Mouse (Mus musculus) CD8-positive naive resting alpha-beta T cell, adult 2 months (primary cell): Measurements from ENCODE around the gene Usp34.
A peak's percentile ranks its signal among the peaks of the same experiment; 100 is the strongest.
"Not testable (repeated sequence)": the region's sequence is repeated elsewhere in the genome, so short reads cannot be mapped to it uniquely, and the experiment has no call there.

ENCODE experiments used
- DNase-seq, 2 experiments: peaks; one replicate each; pipeline ENCODE4 v3.0.0; 2022; ENCODE audit warnings: low read depth in 2 of 2, low spot score in 2 of 2

Gene Usp34

GRCm38 (mm10) chr11:23306764-23307565, at the start of gene Usp34:
Usp34 (plus strand) TSS chr11:23306895.
- DNase-seq: peak; percentile 32 to 36

GRCm38 (mm10) chr11:23259073-23259472, 47.6 kb upstream of the Usp34 start:
- DNase-seq: no peak

- DNase-seq: no peak
These were observed 47.2 kb upstream of the Usp34 start for GRCm38 (mm10) chr11:23259481-23259880.

DNA sequence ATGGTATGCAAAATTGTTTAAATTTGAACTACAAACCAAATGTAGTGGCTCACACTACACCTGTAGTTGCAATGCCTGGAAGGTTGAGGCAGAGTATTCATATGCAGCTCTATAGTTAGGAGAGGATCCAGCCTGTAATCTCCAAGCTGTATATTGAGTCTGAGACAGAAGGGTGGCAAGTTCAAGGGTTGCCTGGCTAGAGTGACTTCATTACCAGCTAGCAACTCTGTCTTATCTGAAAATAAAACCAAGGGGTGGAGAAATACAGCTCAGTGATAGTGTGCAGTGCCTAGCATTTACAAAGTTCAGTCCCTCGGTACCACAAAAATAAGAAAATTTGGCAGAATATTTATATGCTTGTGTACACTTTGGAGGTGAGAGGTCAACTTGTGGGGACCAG, 46.5 kb upstream of the Usp34 start:
- no peak for DNase-seq

GRCm38 (mm10) chr11:23261490-23261889, 45.2 kb upstream of the Usp34 start:
- DNase-seq: peak; percentile 14 to 24

- DNase-seq: no peak
These were observed 41.7 kb upstream of the Usp34 start for GRCm38 (mm10) chr11:23264949-23265348.

DNA sequence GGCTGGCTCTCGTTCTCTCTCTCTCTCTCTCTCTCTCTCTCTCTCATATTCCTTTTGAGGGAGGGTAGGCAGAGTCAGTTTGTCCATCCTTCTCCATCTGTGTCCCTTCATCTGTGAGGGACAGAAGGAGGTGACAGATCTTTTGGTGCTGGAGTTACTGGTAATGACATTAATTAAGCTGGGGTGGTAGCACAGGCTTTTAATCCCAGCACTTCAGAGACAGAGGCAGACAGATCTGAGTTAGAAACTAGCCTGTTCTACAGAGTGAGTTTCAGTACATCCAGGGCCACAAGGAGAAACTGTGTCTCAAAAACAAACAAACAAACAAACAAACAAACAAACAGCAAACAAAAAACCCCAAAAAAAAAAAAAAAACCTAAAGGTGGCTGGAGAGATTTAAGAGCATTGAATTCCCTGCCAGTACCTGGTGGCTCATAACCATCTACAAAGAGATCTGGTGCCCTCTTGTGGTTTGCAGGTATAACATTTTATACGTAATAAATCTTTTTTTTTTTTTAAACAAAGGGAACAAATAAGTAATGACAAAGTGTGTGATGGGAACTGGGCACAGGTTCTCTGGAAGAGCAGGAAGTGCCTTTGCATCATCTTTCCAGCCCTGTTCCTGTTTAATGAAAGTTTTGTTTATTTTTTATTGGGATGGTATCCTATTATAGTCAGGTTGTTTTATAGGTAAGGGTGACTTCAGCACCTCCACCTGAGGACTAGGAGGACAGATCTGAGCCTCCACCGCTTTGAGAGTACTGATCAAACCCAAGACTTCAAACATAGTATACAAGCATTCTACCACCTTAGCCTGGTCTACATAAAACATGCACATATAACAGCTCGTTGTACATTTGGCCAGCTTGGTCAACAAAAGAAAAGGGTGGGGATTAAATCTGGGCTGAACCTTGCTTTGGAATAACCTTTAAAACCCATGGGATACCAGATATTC, 34.6 kb upstream of the Usp34 start:
- DNase-seq: peak; percentile 18 to 52

GRCm38 (mm10) chr11:23275780-23276179, 30.9 kb upstream of the Usp34 start:
- no peak for DNase-seq

DNA sequence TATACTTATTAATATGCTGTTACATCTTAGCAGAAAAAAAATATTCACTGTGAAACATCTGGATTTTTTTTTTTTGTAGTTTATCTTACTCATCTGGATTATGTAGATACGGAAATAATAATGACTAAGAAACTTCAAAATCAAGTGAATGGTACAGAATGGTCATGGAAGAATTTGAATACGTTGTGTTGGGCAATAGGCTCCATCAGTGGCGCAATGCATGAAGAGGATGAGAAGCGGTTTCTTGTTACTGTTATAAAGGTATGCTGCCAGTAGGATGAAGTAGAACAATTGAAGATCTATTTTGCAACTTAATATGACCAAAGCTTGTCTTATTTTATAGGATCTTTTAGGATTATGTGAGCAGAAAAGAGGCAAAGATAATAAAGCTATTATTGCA, 22.2 kb upstream of the Usp34 start:
- no peak for DNase-seq

DNA sequence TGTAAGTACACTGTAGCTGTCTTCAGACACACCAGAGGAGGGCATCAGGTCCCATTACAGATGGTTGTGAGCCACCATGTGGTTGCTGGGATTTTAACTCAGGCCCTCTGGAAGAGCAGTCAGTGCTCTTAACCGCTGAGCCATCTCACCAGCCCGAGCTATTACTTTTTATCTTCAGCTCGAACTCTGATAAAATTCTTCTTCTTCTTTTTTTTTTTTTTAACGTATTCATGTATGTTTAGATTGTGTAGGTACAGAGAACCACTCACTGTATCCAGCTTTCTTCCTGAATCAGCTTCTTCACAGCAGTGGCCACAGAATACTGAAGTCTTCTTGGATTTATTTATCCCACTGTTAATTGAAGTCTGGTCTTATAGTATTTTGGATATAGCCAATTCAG, 17.8 kb upstream of the Usp34 start:
- not testable (repeated sequence) for DNase-seq

DNA sequence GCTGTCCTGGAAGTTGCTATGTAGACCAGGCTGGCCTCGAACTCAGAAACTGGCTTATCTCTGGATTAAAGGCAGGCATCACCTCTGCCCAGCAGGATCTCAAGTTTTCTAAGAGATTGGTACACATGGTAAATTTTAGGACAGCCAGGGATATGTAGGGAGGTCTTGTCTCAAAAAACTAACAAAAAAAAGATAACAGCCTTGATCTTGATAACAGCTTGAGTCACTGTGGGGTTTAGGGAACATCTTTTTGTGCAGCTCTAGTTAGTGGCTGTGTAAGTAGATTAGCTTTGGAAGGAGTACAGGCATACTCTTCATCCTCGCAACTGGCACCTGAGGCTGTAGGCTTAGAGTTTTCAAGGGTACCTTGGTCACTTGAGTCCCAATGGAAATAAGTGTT, 9.3 kb upstream of the Usp34 start:
- DNase-seq: no peak

GRCm38 (mm10) chr11:23298301-23298700, 8.4 kb upstream of the Usp34 start:
- no peak for DNase-seq

DNA sequence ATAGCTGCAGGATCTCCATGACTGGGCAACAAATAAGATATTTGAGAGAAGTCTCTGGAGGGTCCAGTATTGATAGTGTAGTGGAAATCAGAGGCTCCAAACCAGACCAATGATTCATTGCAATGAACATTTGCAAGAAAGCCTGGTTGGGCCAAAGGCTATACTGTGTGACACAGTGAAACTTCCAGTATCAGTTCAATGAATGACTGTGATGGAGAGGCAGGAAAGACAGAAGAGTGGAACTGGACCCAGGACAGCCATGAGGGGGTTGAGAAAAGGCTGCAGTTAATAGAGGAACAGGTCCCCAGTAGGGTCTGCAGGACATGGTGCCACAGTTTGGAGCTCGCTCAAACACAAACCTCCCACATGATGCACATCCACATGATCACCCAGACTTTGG, 6.8 kb upstream of the Usp34 start:
- DNase-seq: no peak

GRCm38 (mm10) chr11:23303126-23303525, 3.6 kb upstream of the Usp34 start:
- DNase-seq: no peak

DNA sequence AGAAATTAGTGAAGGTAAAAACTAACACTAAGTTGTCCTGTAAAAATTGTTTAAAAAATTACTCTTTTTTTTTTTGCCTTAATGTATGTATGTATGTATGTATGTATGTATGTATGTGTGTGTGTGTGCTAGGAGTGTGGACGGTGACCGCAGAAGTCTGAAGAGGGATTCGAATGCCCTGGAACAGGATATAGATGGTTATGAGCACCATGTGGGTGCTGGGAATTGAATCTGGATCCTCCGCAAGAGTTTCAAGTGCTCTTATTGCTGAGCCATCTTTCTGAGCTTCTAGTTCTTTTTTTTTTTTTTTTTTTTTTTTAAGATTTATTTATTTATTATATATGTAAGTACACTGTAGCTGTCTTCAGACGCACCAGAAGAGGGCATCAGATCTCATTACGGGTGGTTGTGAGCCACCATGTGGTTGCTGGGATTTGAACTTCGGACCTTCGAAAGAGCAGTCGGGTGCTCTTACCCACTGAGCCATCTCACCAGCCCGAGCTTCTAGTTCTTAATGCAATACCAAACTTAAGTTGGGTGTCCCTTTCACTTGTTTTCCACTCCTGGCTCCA, 1.5 kb upstream of the Usp34 start:
- DNase-seq: not testable (repeated sequence)

DNA sequence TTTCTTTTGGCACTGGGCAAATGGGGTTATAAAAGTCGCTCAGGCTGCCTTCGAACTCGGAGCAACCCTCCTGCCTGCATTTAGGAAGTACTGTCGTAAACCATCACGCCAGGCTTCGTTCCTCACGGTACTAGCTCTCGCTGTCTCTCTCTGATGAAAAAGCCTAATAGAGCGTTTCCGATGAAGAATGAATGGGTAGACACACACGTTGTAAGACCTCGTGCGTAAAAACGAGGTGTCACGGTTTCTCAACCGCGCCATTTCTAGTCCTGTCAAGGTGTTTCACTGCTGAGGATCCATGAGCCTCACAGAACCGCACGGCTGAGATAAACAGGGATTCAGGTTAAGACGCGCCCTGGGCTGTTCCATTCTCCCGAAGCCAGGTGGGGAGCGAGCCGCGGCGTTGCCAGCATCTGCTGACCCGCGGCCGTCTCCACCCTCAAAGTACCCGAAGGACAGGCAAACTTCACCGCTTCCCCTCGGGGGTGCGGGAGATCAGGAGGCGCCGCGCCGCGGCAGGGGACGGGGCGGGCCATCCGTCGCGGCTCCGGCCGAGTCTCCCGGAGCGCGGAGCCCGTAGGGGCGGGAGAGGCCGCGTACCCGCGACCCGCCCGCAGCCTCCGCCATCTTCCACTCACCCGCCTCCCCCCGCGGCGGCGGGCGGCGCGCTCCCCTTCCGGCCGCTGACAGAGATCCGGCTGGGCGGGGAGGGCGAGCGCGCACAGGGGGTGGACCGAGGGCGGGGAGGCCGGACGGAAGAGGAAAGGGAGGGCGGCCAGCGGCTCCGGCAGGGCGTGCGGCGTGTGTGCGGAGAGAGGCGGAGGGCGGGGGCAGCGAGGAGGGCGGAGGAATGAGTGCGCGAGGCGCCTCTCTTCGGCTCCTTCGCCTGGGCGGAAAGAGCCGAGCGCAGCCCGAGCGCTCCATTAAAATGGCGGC, 754 bp upstream of the Usp34 start:
- peak; percentile 94 to 96 for DNase-seq

GRCm38 (mm10) chr11:23307566-23307920, 848 bp downstream of the Usp34 start:
- DNase-seq: no peak

DNA sequence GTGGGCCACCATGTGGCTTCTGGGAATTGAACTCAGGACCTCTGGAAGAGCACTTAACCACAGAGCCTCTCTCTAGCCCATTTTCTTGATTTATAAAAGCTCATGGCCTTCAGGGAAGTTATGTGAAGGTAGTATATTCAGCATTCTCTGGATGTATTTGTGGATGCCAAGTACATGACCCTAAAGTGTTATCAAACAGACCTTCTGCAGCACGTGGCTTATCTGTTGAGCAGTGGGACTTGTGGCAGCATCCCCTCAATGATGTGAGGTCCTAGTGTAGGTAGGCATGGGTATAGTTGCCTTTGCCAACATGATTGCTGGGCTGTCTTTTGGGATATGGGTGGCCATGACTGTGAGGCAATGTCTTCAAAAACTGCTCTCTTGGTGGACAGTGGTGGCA, 6.8 kb downstream of the Usp34 start:
- no peak for DNase-seq

- no peak for DNase-seq
These were observed 22.7 kb downstream of the Usp34 start for GRCm38 (mm10) chr11:23329413-23329812.

DNA sequence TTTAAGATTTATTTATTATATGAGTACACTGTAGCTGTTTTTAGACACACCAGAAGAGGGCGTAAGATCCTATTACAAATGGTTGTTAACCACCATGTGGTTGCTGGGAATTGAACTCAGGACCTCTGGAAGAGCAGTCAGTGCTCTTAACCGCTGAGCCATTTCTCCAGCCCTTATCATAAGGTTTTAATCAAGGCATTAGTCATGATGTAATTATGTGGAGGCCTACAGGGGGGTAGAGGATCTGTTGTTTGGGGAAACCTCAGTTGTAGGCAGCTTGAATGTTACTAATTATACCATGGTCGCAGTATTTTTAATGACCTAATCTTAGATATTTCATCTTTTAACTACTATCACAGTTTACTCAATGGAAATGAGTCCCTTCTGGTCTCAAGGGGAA, 25.4 kb downstream of the Usp34 start:
- DNase-seq: no peak

- DNase-seq: no peak
These were observed 28.5 kb downstream of the Usp34 start for GRCm38 (mm10) chr11:23335160-23335559.
